Mouse (Mus musculus): ENCODE measurements around the gene Man1a2.

DNA sequence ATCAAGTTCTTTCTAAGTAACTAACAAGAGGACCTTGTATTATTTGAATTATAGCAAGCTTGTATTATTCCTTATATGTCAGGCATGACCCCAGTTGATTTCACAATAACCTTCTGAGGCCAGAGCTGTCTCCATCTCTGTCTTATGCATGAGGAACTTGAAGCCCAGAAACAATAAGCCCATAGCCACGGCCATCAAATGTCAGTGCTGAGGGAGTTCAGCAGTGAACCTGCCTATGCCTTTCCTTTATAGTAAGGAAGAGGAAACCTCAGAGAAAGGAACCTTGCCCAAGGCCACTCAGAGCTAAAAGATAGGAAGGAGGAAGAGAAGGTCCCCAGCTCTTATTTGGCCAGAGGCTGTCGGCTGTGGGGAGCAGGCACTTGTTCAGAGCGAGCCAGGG, 150.9 kb downstream of the Man1a2 start:
- TF ChIP-seq CTCF (conservative IDR thresholded peaks at IDR 0.05; ENCODE audit: low read length) (no peak), POU5F1 (IDR thresholded peaks at IDR 0.05; ENCODE audit: borderline replicate concordance, low read length) (no peak)
